Mouse (Mus musculus): ENCODE data around the gene Cntrl.

GRCm38 (mm10) chr2:35100529-35100928 lies 8.8 kb upstream of the Cntrl start:
- no peak for TF ChIP-seq CTCF (conservative IDR thresholded peaks at IDR 0.05; ENCODE audit: low read length)
- TF ChIP-seq POU5F1 (IDR thresholded peaks at IDR 0.05; ENCODE audit: borderline replicate concordance, low read length) = no peak

All from E14TG2a.4 (cell line).